Mouse (Mus musculus): Measurements from ENCODE around the gene Phldb1.
"Not testable (repeated sequence)": the region's sequence is repeated elsewhere in the genome, so short reads cannot be mapped to it uniquely, and the experiment has no call there.

The Phldb1 gene

GRCm38 (mm10) chr9:44653896-44654295 is 81.1 kb downstream of the Phldb1 start:
- DNase-seq (ENCODE audit: low read depth, low spot score): no peak

GRCm38 (mm10) chr9:44652027-44652426 is 83.0 kb downstream of the Phldb1 start:
- peak; percentile 46 for DNase-seq (ENCODE audit: low read depth, low spot score)

- no peak for DNase-seq (ENCODE audit: low read depth, low spot score)
Observed at GRCm38 (mm10) chr9:44648881-44649281, 86.1 kb downstream of the Phldb1 start.

GRCm38 (mm10) chr9:44647656-44648055 is 87.3 kb downstream of the Phldb1 start:
- no peak for DNase-seq (ENCODE audit: low read depth, low spot score)

- DNase-seq (ENCODE audit: low read depth, low spot score): no peak
Observed at GRCm38 (mm10) chr9:44647026-44647425, 88.0 kb downstream of the Phldb1 start.

GRCm38 (mm10) chr9:44646366-44646765 is 88.6 kb downstream of the Phldb1 start:
- peak; percentile 23 for DNase-seq (ENCODE audit: low read depth, low spot score)

- DNase-seq (ENCODE audit: low read depth, low spot score): peak; percentile 40
Observed at GRCm38 (mm10) chr9:44645924-44646323, 89.1 kb downstream of the Phldb1 start.

GRCm38 (mm10) chr9:44645481-44645880 is 89.5 kb downstream of the Phldb1 start:
- DNase-seq (ENCODE audit: low read depth, low spot score): no peak

GRCm38 (mm10) chr9:44644186-44644585 is 90.8 kb downstream of the Phldb1 start:
- no peak for DNase-seq (ENCODE audit: low read depth, low spot score)

GRCm38 (mm10) chr9:44643103-44643502 is 91.9 kb downstream of the Phldb1 start:
- no peak for DNase-seq (ENCODE audit: low read depth, low spot score)

GRCm38 (mm10) chr9:44641616-44642015 is 93.4 kb downstream of the Phldb1 start:
- no peak for DNase-seq (ENCODE audit: low read depth, low spot score)

- peak; percentile 42 for DNase-seq (ENCODE audit: low read depth, low spot score)
Observed at GRCm38 (mm10) chr9:44640646-44641357, 94.2 kb downstream of the Phldb1 start.

GRCm38 (mm10) chr9:44640028-44640427 is 95.0 kb downstream of the Phldb1 start:
- DNase-seq (ENCODE audit: low read depth, low spot score): not testable (repeated sequence)

- DNase-seq (ENCODE audit: low read depth, low spot score): not testable (repeated sequence)
Observed at GRCm38 (mm10) chr9:44638726-44639125, 96.3 kb downstream of the Phldb1 start.

GRCm38 (mm10) chr9:44637551-44638169 is 97.3 kb downstream of the Phldb1 start:
- peak; percentile 37 for DNase-seq (ENCODE audit: low read depth, low spot score)

Data from R1 (cell line).